Mouse (Mus musculus): ENCODE results near the gene Magi1. TPM values are rescaled to one million over a fixed set of nuclear protein-coding genes. Genes with fewer than 3 reads are reported as not detected.

Magi1 gene
- polyA plus RNA-seq, 1 experiment from 2014 or later: 9.2 TPM

DNA sequence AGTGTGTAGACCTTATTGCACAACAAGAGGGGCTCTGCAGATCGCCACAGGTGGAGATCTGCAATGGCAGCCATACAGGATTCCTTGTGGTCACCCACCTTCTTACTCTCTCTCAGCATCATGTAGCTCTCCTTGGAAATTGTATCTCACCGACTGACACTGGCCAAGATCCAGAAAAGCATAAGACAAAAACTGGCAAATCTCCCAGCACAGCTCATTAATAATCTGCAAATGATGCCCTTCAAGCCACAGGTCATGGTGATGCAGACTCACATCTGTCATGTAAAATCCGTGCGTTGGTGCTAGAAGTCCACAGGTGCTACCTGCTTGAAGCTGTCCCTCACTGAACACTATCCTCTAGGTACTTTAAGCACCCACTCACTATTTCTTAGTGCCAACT is 448.5 kb downstream of the Magi1 start:
- H3K9me3 ChIP-seq (replicated peaks; ENCODE audit: control insufficient read depth, low read length): no peaks in the 10 kb centered on the region
- no peak for ATAC-seq (replicated peaks; ENCODE audit: insufficient number of reproducible peaks, low FRiP score, low TSS enrichment)
- no peaks in the 10 kb centered on the region for H3K27me3 ChIP-seq (ENCODE audit: control insufficient read depth, insufficient read depth, low read length)
- H3K4me2 ChIP-seq: no peak overlapping the region
- no peak overlapping the region for H3K27ac ChIP-seq (ENCODE audit: low read depth, low read length)
- 72% methylated on average over 4 of the region's 4 CpGs for WGBS (ENCODE audit: insufficient replicate concordance)
- H3K4me1 ChIP-seq (ENCODE audit: control insufficient read depth, insufficient read depth, low read length): peaks cover 5% of the 10 kb centered on the region; the same call in 1 of the 2 replicates
- no peak overlapping the region for H3K9ac ChIP-seq (ENCODE audit: low read depth, low read length)
- no peak overlapping the region for H3K4me3 ChIP-seq (ENCODE audit: low read depth, low read length)
- no peaks in the 10 kb centered on the region for H3K36me3 ChIP-seq (ENCODE audit: control insufficient read depth, insufficient read depth, low read length)

DNA sequence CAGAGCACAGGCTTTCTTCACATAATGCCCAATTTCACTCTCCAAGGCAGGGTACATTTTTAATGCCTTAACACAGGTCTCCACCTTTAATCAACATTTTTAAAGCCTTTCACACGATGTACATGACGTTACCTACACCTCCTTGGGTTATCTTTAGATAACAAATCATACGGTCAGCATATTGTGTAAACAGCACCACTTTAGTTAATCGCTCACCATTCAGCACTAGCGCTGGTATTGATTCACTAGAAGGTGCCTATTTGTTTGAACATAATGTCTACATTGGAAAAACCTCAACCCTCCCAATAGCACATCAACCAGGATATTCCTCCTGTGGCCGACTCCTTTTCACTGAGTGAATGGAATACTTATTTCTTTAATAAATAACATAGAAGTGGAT is 455.5 kb downstream of the Magi1 start:
- 64% methylated on average over 6 of the region's 6 CpGs for WGBS (ENCODE audit: insufficient replicate concordance)

DNA sequence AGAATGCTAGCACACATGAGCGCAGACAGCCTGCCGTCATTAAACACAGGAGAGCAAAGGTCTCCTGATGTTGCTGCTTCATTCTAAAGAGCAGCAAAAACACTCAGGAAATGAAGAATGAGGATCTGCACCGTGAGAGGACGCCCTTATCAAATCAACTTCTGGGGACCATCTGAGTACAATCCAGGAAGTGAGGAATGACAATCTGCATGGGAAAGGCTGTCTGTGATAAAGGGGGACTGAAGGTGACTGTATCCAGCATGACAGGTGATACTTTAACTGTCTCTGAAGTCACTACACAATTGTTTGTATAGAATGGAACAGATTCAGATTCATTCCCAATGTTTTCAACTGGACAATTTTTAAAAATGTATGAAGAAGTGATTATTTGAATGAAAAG is 456.8 kb downstream of the Magi1 start:
- Histone ChIP-seq H3K27me3 (ENCODE audit: control insufficient read depth, insufficient read depth, low read length) (no peaks in the 10 kb centered on the region), H3K36me3 (ENCODE audit: control insufficient read depth, insufficient read depth, low read length) (no peaks in the 10 kb centered on the region), H3K4me3 (ENCODE audit: low read depth, low read length) (no peak overlapping the region), H3K4me2 (no peak overlapping the region), H3K27ac (ENCODE audit: low read depth, low read length) (no peak overlapping the region), H3K4me1 (ENCODE audit: control insufficient read depth, insufficient read depth, low read length) (peaks cover 15% of the 10 kb centered on the region), H3K9me3 (replicated peaks; ENCODE audit: control insufficient read depth, low read length) (no peaks in the 10 kb centered on the region), H3K9ac (ENCODE audit: low read depth, low read length) (no peak overlapping the region)
- no peak for ATAC-seq (replicated peaks; ENCODE audit: insufficient number of reproducible peaks, low FRiP score, low TSS enrichment)
- 32% methylated on average over 4 of the region's 4 CpGs for WGBS (ENCODE audit: insufficient replicate concordance)

More for the DNA sequence above, 455.5 kb downstream of the Magi1 start:
- no peak overlapping the region for H3K27ac ChIP-seq (ENCODE audit: low read depth, low read length)
- peaks cover 15% of the 10 kb centered on the region for H3K4me1 ChIP-seq (ENCODE audit: control insufficient read depth, insufficient read depth, low read length)
- H3K36me3 ChIP-seq (ENCODE audit: control insufficient read depth, insufficient read depth, low read length): no peaks in the 10 kb centered on the region
- H3K9ac ChIP-seq (ENCODE audit: low read depth, low read length): no peak overlapping the region
- no peak for ATAC-seq (replicated peaks; ENCODE audit: insufficient number of reproducible peaks, low FRiP score, low TSS enrichment)
- H3K27me3 ChIP-seq (ENCODE audit: control insufficient read depth, insufficient read depth, low read length): no peaks in the 10 kb centered on the region
- H3K4me3 ChIP-seq (ENCODE audit: low read depth, low read length): no peak overlapping the region
- H3K9me3 ChIP-seq (replicated peaks; ENCODE audit: control insufficient read depth, low read length): no peaks in the 10 kb centered on the region
- H3K4me2 ChIP-seq: no peak overlapping the region

DNA sequence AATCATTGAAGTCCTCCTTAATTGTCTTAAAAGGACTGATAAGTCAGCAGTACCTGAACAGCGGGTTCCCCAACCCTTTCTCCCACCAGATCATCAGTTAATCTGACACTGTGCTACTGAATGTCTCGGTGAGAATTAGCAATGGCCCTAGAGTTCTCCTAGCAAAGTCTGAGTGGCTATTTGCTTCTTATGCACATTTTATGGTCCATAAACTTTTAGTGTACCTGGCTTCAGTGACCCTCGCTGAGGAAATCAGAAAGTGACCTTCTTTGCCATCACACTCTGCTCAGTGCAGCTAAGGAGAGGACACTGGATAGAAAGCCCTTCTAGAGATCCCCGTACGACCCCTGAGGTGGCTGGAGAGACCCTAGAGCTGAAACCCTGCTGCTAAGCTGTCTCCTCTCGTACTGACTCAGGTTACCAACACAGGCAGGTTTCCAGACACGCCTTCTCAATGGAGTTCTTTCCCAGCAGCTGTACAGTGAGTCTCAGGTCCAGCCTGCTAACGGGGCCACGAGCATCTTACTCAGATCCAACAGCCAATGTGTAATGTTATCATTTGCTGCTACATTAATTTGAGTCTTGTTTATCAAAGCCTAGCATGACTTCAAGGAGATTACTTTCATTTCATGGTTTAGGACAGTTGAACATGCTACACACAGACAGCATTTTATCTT is 461.4 kb downstream of the Magi1 start:
- H3K9ac ChIP-seq (ENCODE audit: low read depth, low read length): no peak overlapping the region
- no peak for ATAC-seq (replicated peaks; ENCODE audit: insufficient number of reproducible peaks, low FRiP score, low TSS enrichment)
- H3K27ac ChIP-seq (ENCODE audit: low read depth, low read length): no peak overlapping the region
- no peaks in the 10 kb centered on the region for H3K27me3 ChIP-seq (ENCODE audit: control insufficient read depth, insufficient read depth, low read length)
- H3K4me2 ChIP-seq: no peak overlapping the region
- no peaks in the 10 kb centered on the region for H3K9me3 ChIP-seq (replicated peaks; ENCODE audit: control insufficient read depth, low read length)
- no peak overlapping the region for H3K4me3 ChIP-seq (ENCODE audit: low read depth, low read length)
- no peaks in the 10 kb centered on the region for H3K36me3 ChIP-seq (ENCODE audit: control insufficient read depth, insufficient read depth, low read length)
- H3K4me1 ChIP-seq (ENCODE audit: control insufficient read depth, insufficient read depth, low read length): peaks cover 7% of the 10 kb centered on the region
- WGBS (ENCODE audit: insufficient replicate concordance): 81% methylated on average over 9 of the region's 9 CpGs

DNA sequence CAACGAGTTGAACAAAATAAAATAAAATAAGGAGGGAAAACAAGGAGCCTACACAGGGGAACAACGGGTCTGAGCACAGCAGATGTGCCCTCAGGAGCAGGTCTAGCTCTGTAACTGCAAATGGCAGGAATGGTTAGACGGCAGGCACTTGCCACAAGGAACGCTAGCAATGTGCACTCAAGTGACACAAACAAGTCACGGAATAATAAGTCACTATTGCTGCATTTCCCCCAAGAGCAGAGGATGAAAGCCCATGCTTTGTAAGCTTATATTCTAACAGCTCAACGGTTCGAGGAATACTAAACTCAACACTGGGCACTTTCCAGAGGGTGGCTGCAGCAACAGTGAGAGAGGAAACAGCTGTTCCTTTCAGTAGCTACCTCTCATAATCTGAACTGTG is 462.2 kb downstream of the Magi1 start:
- Histone ChIP-seq H3K4me3 (ENCODE audit: low read depth, low read length) (no peak overlapping the region), H3K27ac (ENCODE audit: low read depth, low read length) (no peak overlapping the region), H3K27me3 (ENCODE audit: control insufficient read depth, insufficient read depth, low read length) (no peaks in the 10 kb centered on the region), H3K9ac (ENCODE audit: low read depth, low read length) (no peak overlapping the region), H3K36me3 (ENCODE audit: control insufficient read depth, insufficient read depth, low read length) (no peaks in the 10 kb centered on the region), H3K4me2 (no peak overlapping the region), H3K9me3 (replicated peaks; ENCODE audit: control insufficient read depth, low read length) (no peaks in the 10 kb centered on the region), H3K4me1 (ENCODE audit: control insufficient read depth, insufficient read depth, low read length) (peaks cover 3% of the 10 kb centered on the region; the same call in 1 of the 2 replicates)
- 77% methylated on average over 7 of the region's 7 CpGs for WGBS (ENCODE audit: insufficient replicate concordance)
- no peak for ATAC-seq (replicated peaks; ENCODE audit: insufficient number of reproducible peaks, low FRiP score, low TSS enrichment)

DNA sequence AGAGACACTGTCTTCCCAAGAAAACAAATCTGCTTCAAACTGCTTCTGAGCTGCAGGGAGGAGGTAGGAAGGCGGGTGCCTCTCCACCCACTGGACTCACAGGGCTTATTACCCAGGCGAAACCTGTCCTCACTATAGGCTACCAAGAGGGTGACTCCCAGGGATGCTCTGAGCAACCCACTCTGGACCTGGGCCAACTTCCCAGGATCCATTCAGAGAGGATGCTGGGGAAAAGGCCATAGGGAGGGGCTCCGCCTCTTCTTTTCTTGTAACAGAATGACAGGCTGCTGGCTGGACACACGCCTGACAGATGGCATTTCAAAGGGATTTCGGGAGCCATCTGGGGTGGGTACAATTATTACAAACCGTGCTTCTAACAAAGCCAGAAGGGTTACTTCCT is 463.8 kb downstream of the Magi1 start:
- no peak for ATAC-seq (replicated peaks; ENCODE audit: insufficient number of reproducible peaks, low FRiP score, low TSS enrichment)
- Histone ChIP-seq H3K4me1 (ENCODE audit: control insufficient read depth, insufficient read depth, low read length) (peaks cover 3% of the 10 kb centered on the region; the same call in 1 of the 2 replicates), H3K9ac (ENCODE audit: low read depth, low read length) (no peak overlapping the region), H3K4me3 (ENCODE audit: low read depth, low read length) (no peak overlapping the region), H3K4me2 (no peak overlapping the region), H3K9me3 (replicated peaks; ENCODE audit: control insufficient read depth, low read length) (no peaks in the 10 kb centered on the region), H3K36me3 (ENCODE audit: control insufficient read depth, insufficient read depth, low read length) (no peaks in the 10 kb centered on the region), H3K27me3 (ENCODE audit: control insufficient read depth, insufficient read depth, low read length) (no peaks in the 10 kb centered on the region), H3K27ac (ENCODE audit: low read depth, low read length) (no peak overlapping the region)
- WGBS (ENCODE audit: insufficient replicate concordance): 70% methylated on average over 6 of the region's 6 CpGs

DNA sequence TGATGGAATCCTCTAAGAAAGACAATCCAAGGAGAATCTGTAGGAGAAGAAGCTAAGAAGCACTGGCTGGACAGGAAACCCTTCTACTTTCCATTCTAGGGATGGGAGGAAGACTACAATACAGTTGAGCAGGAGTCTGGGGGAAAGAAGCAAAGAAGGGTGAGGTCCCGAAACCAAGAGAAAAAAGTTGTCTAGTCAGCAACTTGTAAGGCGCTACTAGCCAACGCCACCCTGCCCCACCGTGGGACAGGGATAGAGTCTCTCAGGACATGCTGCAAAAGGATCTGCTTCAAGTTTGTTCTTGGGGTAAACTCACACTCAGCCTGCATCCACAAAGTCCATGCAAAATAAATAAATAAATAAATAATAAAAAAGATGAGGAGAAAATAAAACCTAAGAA is 464.4 kb downstream of the Magi1 start:
- WGBS (ENCODE audit: insufficient replicate concordance): 94% methylated on average over 4 of the region's 4 CpGs
- H3K4me3 ChIP-seq (ENCODE audit: low read depth, low read length): no peak overlapping the region
- H3K27ac ChIP-seq (ENCODE audit: low read depth, low read length): no peak overlapping the region
- H3K4me2 ChIP-seq: no peak overlapping the region
- no peaks in the 10 kb centered on the region for H3K9me3 ChIP-seq (replicated peaks; ENCODE audit: control insufficient read depth, low read length)
- H3K36me3 ChIP-seq (ENCODE audit: control insufficient read depth, insufficient read depth, low read length): no peaks in the 10 kb centered on the region
- no peak for ATAC-seq (replicated peaks; ENCODE audit: insufficient number of reproducible peaks, low FRiP score, low TSS enrichment)
- peaks cover 3% of the 10 kb centered on the region; the same call in 1 of the 2 replicates for H3K4me1 ChIP-seq (ENCODE audit: control insufficient read depth, insufficient read depth, low read length)
- no peaks in the 10 kb centered on the region for H3K27me3 ChIP-seq (ENCODE audit: control insufficient read depth, insufficient read depth, low read length)
- no peak overlapping the region for H3K9ac ChIP-seq (ENCODE audit: low read depth, low read length)

DNA sequence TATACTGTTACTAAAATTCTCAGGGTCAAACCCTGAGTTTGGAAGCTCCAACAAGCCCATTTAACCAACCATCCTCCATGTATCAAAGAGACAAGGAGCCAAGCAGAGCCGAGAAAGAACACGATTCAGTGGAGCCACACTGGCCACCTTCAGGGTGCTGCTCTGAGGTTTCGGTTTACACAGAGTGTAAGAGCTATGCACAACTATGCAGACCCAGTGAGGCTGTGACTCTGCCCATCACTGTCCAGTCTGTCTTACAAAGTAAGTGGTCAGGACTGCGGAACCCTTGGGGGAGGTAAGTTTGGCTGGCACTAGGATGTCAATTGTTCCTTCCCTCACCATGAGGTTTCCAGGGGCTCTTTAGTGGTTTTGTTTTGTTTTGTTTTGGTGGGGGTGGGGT is 465.2 kb downstream of the Magi1 start:
- WGBS (ENCODE audit: insufficient replicate concordance): 79% methylated on average over 4 of the region's 4 CpGs

DNA sequence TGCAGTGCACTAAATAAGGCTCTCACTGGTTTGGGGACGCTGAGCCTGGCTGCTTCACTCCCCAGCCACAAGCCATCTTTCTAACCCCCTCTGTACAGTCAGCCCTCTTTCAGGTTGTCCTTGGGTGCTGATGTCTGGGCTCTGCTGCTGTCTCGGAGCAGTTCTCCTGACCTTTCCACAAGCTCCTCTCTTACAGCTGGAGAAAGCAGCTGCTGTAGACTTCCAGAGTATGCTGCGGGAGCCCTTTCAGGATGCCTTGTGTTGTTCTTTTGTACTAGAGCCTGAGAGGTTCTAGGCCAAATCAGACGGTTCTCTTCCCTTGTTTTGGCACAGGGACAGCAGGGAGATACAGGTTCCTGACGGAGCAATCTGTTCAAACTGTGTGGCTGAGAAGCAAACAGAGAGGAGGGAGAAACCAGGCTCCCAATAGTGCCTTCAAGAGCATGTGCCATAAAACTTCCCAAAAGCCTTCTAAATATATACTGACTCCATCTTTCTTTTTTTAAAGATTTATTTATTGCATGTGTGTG is 478.2 kb downstream of the Magi1 start:
- ATAC-seq (replicated peaks; ENCODE audit: insufficient number of reproducible peaks, low FRiP score, low TSS enrichment): no peak
- Histone ChIP-seq H3K4me3 (ENCODE audit: low read depth, low read length) (no peak overlapping the region), H3K4me2 (no peak overlapping the region), H3K4me1 (ENCODE audit: control insufficient read depth, insufficient read depth, low read length) (peaks cover 9% of the 10 kb centered on the region), H3K27me3 (ENCODE audit: control insufficient read depth, insufficient read depth, low read length) (no peaks in the 10 kb centered on the region), H3K9me3 (replicated peaks; ENCODE audit: control insufficient read depth, low read length) (no peaks in the 10 kb centered on the region), H3K27ac (ENCODE audit: low read depth, low read length) (no peak overlapping the region), H3K36me3 (ENCODE audit: control insufficient read depth, insufficient read depth, low read length) (no peaks in the 10 kb centered on the region), H3K9ac (ENCODE audit: low read depth, low read length) (no peak overlapping the region)
- WGBS (ENCODE audit: insufficient replicate concordance): 75% methylated on average over 5 of the region's 5 CpGs

More for the DNA sequence above, 465.2 kb downstream of the Magi1 start:
- H3K27ac ChIP-seq (ENCODE audit: low read depth, low read length): no peak overlapping the region
- ATAC-seq (replicated peaks; ENCODE audit: insufficient number of reproducible peaks, low FRiP score, low TSS enrichment): no peak
- H3K27me3 ChIP-seq (ENCODE audit: control insufficient read depth, insufficient read depth, low read length): no peaks in the 10 kb centered on the region
- peaks cover 3% of the 10 kb centered on the region; the same call in 1 of the 2 replicates for H3K4me1 ChIP-seq (ENCODE audit: control insufficient read depth, insufficient read depth, low read length)
- H3K4me3 ChIP-seq (ENCODE audit: low read depth, low read length): no peak overlapping the region
- H3K9me3 ChIP-seq (replicated peaks; ENCODE audit: control insufficient read depth, low read length): no peaks in the 10 kb centered on the region
- H3K4me2 ChIP-seq: no peak overlapping the region
- H3K36me3 ChIP-seq (ENCODE audit: control insufficient read depth, insufficient read depth, low read length): no peaks in the 10 kb centered on the region
- no peak overlapping the region for H3K9ac ChIP-seq (ENCODE audit: low read depth, low read length)
